Mouse (Mus musculus): ENCODE data around the gene Tm2d1. TPM values are rescaled to one million over a fixed set of nuclear protein-coding genes. Genes with fewer than 3 reads are reported as not detected.

Tm2d1 gene
- polyA plus RNA-seq, 1 experiment = 14.8 TPM

GRCm38 (mm10) chr4:98395690-98396437 lies 12.8 kb upstream of the Tm2d1 start, which contains the start of gene Patj:
Gene Patj (plus strand): TSS chr4:98395785.
- TF ChIP-seq CTCF (IDR thresholded peaks at IDR 0.05; ENCODE audit: control insufficient read depth, insufficient read depth, low read length) = no peak
- TF ChIP-seq POLR2A (IDR thresholded peaks at IDR 0.05; ENCODE audit: borderline replicate concordance, control insufficient read depth, low read depth, low read length) = no peak
- 2% methylated on average over 73 of the region's 73 CpGs for WGBS
- Histone ChIP-seq H3K27ac (ENCODE audit: control insufficient read depth, insufficient read depth, low read depth, low read length, poor library complexity) (no peak within 1 kb of the TSS), H3K4me3 (replicated peaks; ENCODE audit: control insufficient read depth, low read depth, low read length) (peak within 1 kb of the TSS; percentile 40), H3K4me1 (ENCODE audit: control insufficient read depth, insufficient read depth, low read length) (no peaks in the 10 kb centered on the region)

- TF ChIP-seq CTCF (IDR thresholded peaks at IDR 0.05; ENCODE audit: control insufficient read depth, insufficient read depth, low read length) (no peak), POLR2A (IDR thresholded peaks at IDR 0.05; ENCODE audit: borderline replicate concordance, control insufficient read depth, low read depth, low read length) (no peak)
- WGBS = 9% methylated on average over 7 of the region's 7 CpGs
- no peaks in the 10 kb centered on the region for H3K4me1 ChIP-seq (ENCODE audit: control insufficient read depth, insufficient read depth, low read length)
- no peak overlapping the region for H3K27ac ChIP-seq (ENCODE audit: control insufficient read depth, insufficient read depth, low read depth, low read length, poor library complexity)
- H3K4me3 ChIP-seq (replicated peaks; ENCODE audit: control insufficient read depth, low read depth, low read length) = peak overlapping the region; percentile 40
These were observed 12.2 kb upstream of the Tm2d1 start for GRCm38 (mm10) chr4:98395346-98395689.

- Histone ChIP-seq H3K4me3 (replicated peaks; ENCODE audit: control insufficient read depth, low read depth, low read length) (no peak overlapping the region), H3K4me1 (ENCODE audit: control insufficient read depth, insufficient read depth, low read length) (no peaks in the 10 kb centered on the region), H3K27ac (ENCODE audit: control insufficient read depth, insufficient read depth, low read depth, low read length, poor library complexity) (no peak overlapping the region)
- TF ChIP-seq CTCF (IDR thresholded peaks at IDR 0.05; ENCODE audit: control insufficient read depth, insufficient read depth, low read length) (no peak), POLR2A (IDR thresholded peaks at IDR 0.05; ENCODE audit: borderline replicate concordance, control insufficient read depth, low read depth, low read length) (no peak)
- 71% methylated on average over 5 of the region's 5 CpGs for WGBS
These were observed 1.9 kb upstream of the Tm2d1 start for GRCm38 (mm10) chr4:98385036-98385435.

- no peak overlapping the region for H3K4me3 ChIP-seq (replicated peaks; ENCODE audit: control insufficient read depth, low read depth, low read length)
- WGBS = 86% methylated on average over 2 of the region's 2 CpGs
- TF ChIP-seq POLR2A (IDR thresholded peaks at IDR 0.05; ENCODE audit: borderline replicate concordance, control insufficient read depth, low read depth, low read length) (no peak), CTCF (IDR thresholded peaks at IDR 0.05; ENCODE audit: control insufficient read depth, insufficient read depth, low read length) (no peak)
- H3K4me1 ChIP-seq (ENCODE audit: control insufficient read depth, insufficient read depth, low read length) = no peaks in the 10 kb centered on the region
- no peak overlapping the region for H3K27ac ChIP-seq (ENCODE audit: control insufficient read depth, insufficient read depth, low read depth, low read length, poor library complexity)
These were observed 6.2 kb downstream of the Tm2d1 start for GRCm38 (mm10) chr4:98376943-98377342.

GRCm38 (mm10) chr4:98375401-98375800 lies 7.7 kb downstream of the Tm2d1 start:
- H3K4me1 ChIP-seq (ENCODE audit: control insufficient read depth, insufficient read depth, low read length) = no peaks in the 10 kb centered on the region
- WGBS = 73% methylated on average over 4 of the region's 4 CpGs
- no peak overlapping the region for H3K27ac ChIP-seq (ENCODE audit: control insufficient read depth, insufficient read depth, low read depth, low read length, poor library complexity)

GRCm38 (mm10) chr4:98358034-98358809 lies 24.9 kb downstream of the Tm2d1 start:
- Histone ChIP-seq H3K4me3 (replicated peaks; ENCODE audit: control insufficient read depth, low read depth, low read length) (no peak overlapping the region), H3K4me1 (ENCODE audit: control insufficient read depth, insufficient read depth, low read length) (no peaks in the 10 kb centered on the region), H3K27ac (ENCODE audit: control insufficient read depth, insufficient read depth, low read depth, low read length, poor library complexity) (no peak overlapping the region)
- TF ChIP-seq CTCF (IDR thresholded peaks at IDR 0.05; ENCODE audit: control insufficient read depth, insufficient read depth, low read length) (no peak), POLR2A (IDR thresholded peaks at IDR 0.05; ENCODE audit: borderline replicate concordance, control insufficient read depth, low read depth, low read length) (no peak)
- 86% methylated on average over 9 of the region's 9 CpGs for WGBS

More at GRCm38 (mm10) chr4:98375401-98375800, 7.7 kb downstream of the Tm2d1 start:
- no peak overlapping the region for H3K4me3 ChIP-seq (replicated peaks; ENCODE audit: control insufficient read depth, low read depth, low read length)
- TF ChIP-seq POLR2A (IDR thresholded peaks at IDR 0.05; ENCODE audit: borderline replicate concordance, control insufficient read depth, low read depth, low read length) = no peak
- TF ChIP-seq CTCF (IDR thresholded peaks at IDR 0.05; ENCODE audit: control insufficient read depth, insufficient read depth, low read length) = peak; percentile 41

GRCm38 (mm10) chr4:98348580-98348979 lies 34.5 kb downstream of the Tm2d1 start:
- Histone ChIP-seq H3K4me3 (replicated peaks; ENCODE audit: control insufficient read depth, low read depth, low read length) (no peak overlapping the region), H3K4me1 (ENCODE audit: control insufficient read depth, insufficient read depth, low read length) (no peaks in the 10 kb centered on the region), H3K27ac (ENCODE audit: control insufficient read depth, insufficient read depth, low read depth, low read length, poor library complexity) (no peak overlapping the region)
- 60% methylated on average over 5 of the region's 5 CpGs for WGBS
- TF ChIP-seq POLR2A (IDR thresholded peaks at IDR 0.05; ENCODE audit: borderline replicate concordance, control insufficient read depth, low read depth, low read length) (no peak), CTCF (IDR thresholded peaks at IDR 0.05; ENCODE audit: control insufficient read depth, insufficient read depth, low read length) (no peak)

- no peak overlapping the region for H3K27ac ChIP-seq (ENCODE audit: control insufficient read depth, insufficient read depth, low read depth, low read length, poor library complexity)
- 88% methylated on average over 10 of the region's 10 CpGs for WGBS
- no peak overlapping the region for H3K4me3 ChIP-seq (replicated peaks; ENCODE audit: control insufficient read depth, low read depth, low read length)
- TF ChIP-seq POLR2A (IDR thresholded peaks at IDR 0.05; ENCODE audit: borderline replicate concordance, control insufficient read depth, low read depth, low read length) (no peak), CTCF (IDR thresholded peaks at IDR 0.05; ENCODE audit: control insufficient read depth, insufficient read depth, low read length) (no peak)
- H3K4me1 ChIP-seq (ENCODE audit: control insufficient read depth, insufficient read depth, low read length) = no peaks in the 10 kb centered on the region
These were observed 37.3 kb downstream of the Tm2d1 start for GRCm38 (mm10) chr4:98345783-98346182.

Measured in bone marrow, adult 2 months (tissue).